Mouse (Mus musculus) spleen, adult 2 months (tissue): ENCODE results near the gene Serf2. TPM values are rescaled to one million over a fixed set of nuclear protein-coding genes. Genes with fewer than 3 reads are reported as not detected.

ENCODE experiments used
- DNase-seq, 2 experiments: peaks; one replicate each; pipeline versions ENCODE4 v3.0.0 to v3.0.0-alpha.2; 2012 to 2021; ENCODE audit warnings: low spot score in 2 of 2, low read depth in 1 of 2
- H3K27ac ChIP-seq: fragments of 200-500 bp; 2 replicates; pipeline ENCODE4 v1.5.1; 2012; ENCODE audit warnings: low read length, inconsistent platforms; ENCODE audit not compliant: insufficient read depth
- H3K27me3 ChIP-seq: fragments of 200-500 bp; 2 replicates; pipeline ENCODE4 v1.6.1; 2012; ENCODE audit warnings: mild to moderate bottlenecking, moderate library complexity, low read length, inconsistent platforms; ENCODE audit not compliant: control insufficient read depth, insufficient read depth
- H3K36me3 ChIP-seq: fragments of 200-500 bp; 2 replicates; pipeline ENCODE4 v1.6.1; 2012; ENCODE audit warnings: mild to moderate bottlenecking, low read length, inconsistent platforms; ENCODE audit not compliant: control insufficient read depth, insufficient read depth
- H3K4me1 ChIP-seq: fragments of 200-500 bp; 2 replicates; pipeline ENCODE4 v1.6.1; 2011; ENCODE audit warnings: inconsistent platforms; ENCODE audit not compliant: control insufficient read depth, insufficient read depth, insufficient read length
- H3K4me3 ChIP-seq: fragments of 200-500 bp; 2 replicates; pipeline ENCODE4 v1.5.1; 2011; ENCODE audit warnings: mild to moderate bottlenecking, inconsistent platforms; ENCODE audit not compliant: insufficient read depth, insufficient read length; ENCODE audit errors: extremely low read depth
- CTCF ChIP-seq: fragments of 200-500 bp; IDR thresholded peaks from 2 replicates; pipeline ENCODE4 v1.5.1; 2011; ENCODE audit warnings: mild to moderate bottlenecking, inconsistent platforms; ENCODE audit not compliant: insufficient read depth, insufficient read length, insufficient replicate concordance; ENCODE audit errors: extremely low read depth
- POLR2A ChIP-seq: fragments of 200-500 bp; IDR thresholded peaks from 2 replicates; pipeline ENCODE4 v1.6.1; 2011; ENCODE audit warnings: low read depth, low read length, inconsistent platforms
- WGBS: fragments of 180-500 bp; shearing (Covaris S2); methylation state at CpG from one replicate; pipeline ENCODE4 v1.1.7; 2018; 5-methylcytosine and 5-hydroxymethylcytosine counted together
- polyA plus RNA-seq: library from polyadenylated mRNA; depleted of rRNA; stranded (reverse); fragments of >200 nt; gene quantifications from 2 replicates; pipeline ENCODE4 v1.2.3, GENCODE M21; 2012; rRNA removed

Gene Serf2
- polyA plus RNA-seq, result 206 and 255 TPM in 2 replicates

DNA sequence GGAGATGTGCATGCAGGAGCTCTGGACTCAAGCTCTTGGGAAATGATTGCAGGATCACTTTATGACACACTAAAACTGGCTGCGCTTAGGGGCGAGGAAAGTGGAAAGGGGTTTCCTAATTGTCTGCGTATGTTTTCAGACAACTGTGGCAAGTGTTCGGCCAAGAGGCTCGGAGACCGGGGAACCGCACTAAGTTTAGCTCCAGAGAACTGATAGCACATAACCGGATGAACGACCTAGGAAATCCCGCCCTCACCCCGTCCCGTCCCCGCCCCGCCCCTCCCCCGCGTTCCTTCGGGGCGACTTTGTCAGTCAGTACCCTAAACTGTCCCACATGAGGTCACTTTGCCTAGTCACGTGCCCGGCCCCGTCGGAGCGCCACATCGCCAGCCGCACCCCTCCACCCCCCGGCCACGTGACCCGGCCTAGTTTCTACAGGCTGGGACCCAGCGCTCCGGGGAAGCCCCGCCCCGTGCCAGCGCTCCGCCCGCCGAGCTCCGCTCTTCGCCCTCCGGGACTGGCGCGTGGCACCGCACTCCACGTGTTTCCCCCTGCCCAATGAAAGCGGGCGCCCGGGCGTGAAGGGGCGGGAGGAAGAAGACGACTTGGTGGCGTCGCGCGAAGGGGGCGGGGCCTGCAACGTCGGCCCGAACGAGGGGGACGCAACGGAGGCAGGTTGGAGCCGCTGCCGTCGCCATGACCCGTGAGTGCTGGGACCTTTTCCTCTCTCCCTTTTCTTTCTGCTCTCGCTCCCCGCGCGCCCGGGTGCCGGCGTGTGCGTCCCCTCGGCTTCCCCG, at the start of gene Serf2:
TSS of gene Serf2 (plus strand) at position 457 of the 797 bp plus-strand sequence.
- peak within 1 kb of the TSS; percentile 95 for H3K27ac ChIP-seq
- under 1% methylated on average over 70 of the region's 74 CpGs for whole genome bisulfite sequencing
- peaks cover 10% of the 10 kb centered on the region for H3K36me3 ChIP-seq
- H3K4me1 ChIP-seq, result peaks cover 6% of the 10 kb centered on the region
- no peaks in the 10 kb centered on the region for H3K27me3 ChIP-seq
- peak; percentile 98 to 100 for DNase-seq
- peak within 1 kb of the TSS; percentile 96 for H3K4me3 ChIP-seq
- TF ChIP-seq CTCF (no peak), POLR2A (peak; percentile 92)

DNA sequence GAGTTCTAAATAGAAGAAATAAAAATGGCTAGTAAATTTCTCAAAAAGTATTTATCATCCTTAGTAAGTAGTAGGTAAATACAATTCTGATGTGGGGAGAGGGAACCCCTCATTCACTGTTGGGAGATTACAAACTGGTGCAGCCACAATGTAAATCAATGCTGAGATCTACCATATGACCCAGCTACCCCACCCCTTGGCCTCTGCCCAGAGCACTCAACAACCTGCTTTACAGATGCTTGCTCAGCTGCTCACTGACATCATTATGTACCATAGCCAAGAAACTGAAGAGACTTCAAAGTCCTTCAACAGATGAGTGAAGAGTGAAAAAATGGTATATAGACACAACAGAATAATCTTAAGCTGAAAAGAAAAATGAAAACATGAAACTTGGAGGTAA, 45.7 kb upstream of the Serf2 start:
- TF ChIP-seq CTCF (no peak), POLR2A (no peak)
- no peaks in the 10 kb centered on the region for H3K36me3 ChIP-seq
- no peaks in the 10 kb centered on the region for H3K27me3 ChIP-seq
- H3K27ac ChIP-seq, result no peak overlapping the region
- no peak for DNase-seq
- H3K4me3 ChIP-seq, result no peak overlapping the region
- H3K4me1 ChIP-seq, result no peaks in the 10 kb centered on the region

DNA sequence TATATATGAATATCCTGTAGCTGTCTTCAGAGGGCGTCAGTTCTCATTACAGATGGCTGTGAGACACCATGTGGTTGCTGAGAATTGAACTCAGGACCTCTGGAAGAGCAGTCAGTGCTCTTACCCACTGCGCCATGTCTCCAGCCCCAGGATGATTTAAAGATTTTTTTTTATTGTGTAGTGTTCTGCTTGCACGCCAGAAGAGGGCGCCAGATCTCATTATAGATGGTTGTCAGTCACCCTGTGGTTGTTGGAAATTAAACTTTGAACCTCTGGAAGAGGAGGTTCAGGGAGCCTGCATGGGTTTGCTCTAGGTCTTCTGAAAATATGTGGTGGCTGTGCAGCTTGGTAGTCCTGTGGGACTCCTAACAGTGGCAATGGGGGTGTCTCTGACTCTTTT, 40.8 kb upstream of the Serf2 start:
- peak; percentile 41 to 45 for DNase-seq
- no peaks in the 10 kb centered on the region for H3K4me1 ChIP-seq
- no peak overlapping the region for H3K4me3 ChIP-seq
- no peaks in the 10 kb centered on the region for H3K36me3 ChIP-seq
- H3K27me3 ChIP-seq, result no peaks in the 10 kb centered on the region
- WGBS, result 44% methylated on average over 4 of the region's 4 CpGs
- H3K27ac ChIP-seq, result no peak overlapping the region
- TF ChIP-seq CTCF (0 out of 2 replicates have a peak, but pooled peaks have one; percentile 11), POLR2A (no peak)

DNA sequence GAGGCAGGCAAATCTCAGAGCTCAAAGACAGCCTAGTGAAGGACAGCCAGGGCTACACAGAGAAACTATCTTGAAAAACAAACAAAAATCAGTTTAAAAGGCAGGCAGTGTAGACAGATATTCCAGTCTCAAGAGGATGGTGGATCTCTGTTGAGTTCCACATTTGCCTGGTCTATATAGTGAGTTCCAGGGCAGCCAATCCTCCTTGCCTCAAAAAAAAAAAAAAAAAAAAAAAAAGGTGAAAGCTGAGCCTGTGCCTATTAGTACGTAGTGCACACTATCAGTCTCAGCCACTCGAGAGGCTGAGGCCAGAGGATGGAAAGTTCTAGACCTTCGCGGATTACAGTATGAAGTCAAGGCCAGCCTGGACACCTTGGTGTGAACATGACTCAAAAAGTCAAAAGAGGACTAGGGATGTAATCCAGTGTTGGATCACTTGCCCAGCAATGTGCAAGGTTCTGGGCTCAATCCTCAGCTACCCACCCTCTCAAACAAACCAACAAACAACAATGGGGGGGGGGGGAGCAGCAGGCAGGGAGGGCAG, 36.1 kb upstream of the Serf2 start:
- Histone ChIP-seq H3K4me3 (peak overlapping the region; percentile 100), H3K27me3 (no peaks in the 10 kb centered on the region), H3K27ac (peak overlapping the region; percentile 91), H3K36me3 (peaks cover 3% of the 10 kb centered on the region; the same call in 1 of the 2 replicates), H3K4me1 (no peaks in the 10 kb centered on the region; the same call in 1 of the 2 replicates)
- WGBS, result 5% methylated on average over 4 of the region's 4 CpGs
- peak; percentile 5 to 15 for DNase-seq
- TF ChIP-seq POLR2A, result no peak
- TF ChIP-seq CTCF, result no peak

DNA sequence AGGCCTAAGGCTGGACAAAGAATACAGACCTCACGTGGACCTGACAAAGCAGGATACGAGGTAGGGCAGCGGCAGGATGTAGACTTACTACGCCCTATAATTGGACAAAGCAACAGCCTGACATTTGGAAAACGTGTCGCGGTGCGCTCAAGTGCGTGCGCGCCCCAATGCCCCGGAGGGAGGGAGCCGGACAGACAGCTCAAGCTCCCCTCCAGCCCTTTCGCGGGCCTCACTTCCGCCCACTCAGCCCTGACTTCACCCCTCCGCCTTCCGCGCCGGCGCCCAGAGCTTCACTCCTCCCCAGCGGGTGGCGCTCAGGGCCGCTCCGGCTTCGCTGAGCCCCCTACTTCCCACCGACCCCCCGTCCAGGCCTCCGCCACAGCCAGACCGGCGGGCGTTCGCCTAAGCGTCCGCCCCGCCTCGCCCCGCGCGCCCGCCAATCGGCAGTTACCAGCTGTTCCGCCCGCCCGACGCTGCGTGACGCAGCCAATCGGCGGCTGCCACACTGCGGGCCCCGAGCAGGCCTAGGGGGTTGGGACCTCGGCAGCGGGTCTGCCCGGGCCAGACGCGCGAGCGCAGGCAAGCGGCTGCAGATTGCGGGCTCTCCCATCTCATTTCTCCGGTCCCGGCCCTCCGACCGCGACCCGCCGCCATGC, 35.5 kb upstream of the Serf2 start, which contains the start of the genes Pdia3 and Catsper2:
TSS of gene Pdia3 (plus strand) at position 389 of the 656 bp plus-strand sequence.
TSS of gene Catsper2 (minus strand) at position 406 of the 656 bp plus-strand sequence.
- TF ChIP-seq CTCF (no peak), POLR2A (peak; percentile 96)
- peak; percentile 74 to 93 for DNase-seq
- H3K27ac ChIP-seq, result peak within 1 kb of the TSS; percentile 96
- peaks cover 3% of the 10 kb centered on the region; the same call in 1 of the 2 replicates for H3K36me3 ChIP-seq
- H3K27me3 ChIP-seq, result no peaks in the 10 kb centered on the region
- no peaks in the 10 kb centered on the region; the same call in 1 of the 2 replicates for H3K4me1 ChIP-seq
- under 1% methylated on average over 68 of the region's 68 CpGs for WGBS
- H3K4me3 ChIP-seq, result peak within 1 kb of the TSS; percentile 100

DNA sequence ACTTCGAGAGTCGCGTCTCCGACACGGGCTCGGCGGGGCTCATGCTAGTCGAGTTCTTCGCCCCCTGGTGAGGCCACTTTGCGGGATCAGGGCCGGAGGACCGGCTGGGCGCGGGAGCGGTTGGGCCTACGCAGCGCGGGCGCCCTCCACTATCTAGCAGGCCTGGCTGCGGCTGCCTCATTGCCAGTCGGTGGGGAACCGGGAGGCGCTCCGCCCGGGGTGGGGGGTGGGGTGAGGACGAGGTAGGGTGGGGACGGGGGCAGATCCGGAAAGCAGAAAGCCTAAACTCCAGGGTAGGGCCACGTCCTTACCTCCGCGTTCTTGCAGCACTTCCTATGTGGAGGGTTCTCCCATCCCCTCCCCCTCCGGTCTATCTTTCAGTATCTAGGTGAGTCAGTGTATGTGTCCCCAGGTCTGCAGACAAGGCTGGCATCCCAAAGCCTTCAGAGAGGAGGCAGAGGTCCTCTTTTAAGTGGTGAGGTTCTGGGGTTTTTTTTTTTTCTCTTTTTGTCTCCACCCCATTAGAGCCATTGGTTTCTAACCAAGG, 34.8 kb upstream of the Serf2 start:
- no peak for TF ChIP-seq POLR2A
- no peak for TF ChIP-seq CTCF
- H3K4me3 ChIP-seq, result peak overlapping the region; percentile 100
- peaks cover 3% of the 10 kb centered on the region; the same call in 1 of the 2 replicates for H3K36me3 ChIP-seq
- H3K27me3 ChIP-seq, result no peaks in the 10 kb centered on the region
- H3K4me1 ChIP-seq, result no peaks in the 10 kb centered on the region; the same call in 1 of the 2 replicates
- H3K27ac ChIP-seq, result peak overlapping the region; percentile 96
- under 1% methylated on average over 32 of the region's 32 CpGs for WGBS
- DNase-seq, result peak; percentile 7 to 38
